In the genomic region with DNA sequence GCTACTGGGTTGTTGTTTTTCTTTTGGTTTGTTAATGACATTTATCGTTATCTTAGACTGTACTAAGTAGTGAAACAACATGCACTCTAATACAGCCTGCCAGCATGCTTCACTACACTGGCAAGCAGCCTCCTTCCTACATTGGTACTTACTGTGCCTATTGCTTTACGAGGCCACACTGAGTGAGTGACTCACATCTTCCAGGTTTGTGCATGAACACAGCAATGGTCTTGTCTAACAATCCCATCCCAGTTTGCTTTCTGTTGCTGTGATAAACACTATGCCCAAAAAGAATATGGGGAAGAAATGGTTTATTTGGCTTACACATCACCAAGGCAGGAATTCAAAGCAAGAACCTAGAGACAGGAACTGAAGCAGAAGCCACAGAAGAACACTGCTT, we compare ENCODE assay signal across 24 mouse cellular contexts. TPM values are rescaled to one million over a fixed set of nuclear protein-coding genes. Genes with fewer than 3 reads are reported as not detected.
DNase-seq lines count a peak whose midpoint lies in the region; ATAC-seq and TF ChIP-seq lines count a peak whose summit lies in the region.
"Had no signal": no experiment of that assay in that cellular context is flagged by ENCODE, and none has a peak within 500 bp of the region (broad histone marks: within the 10 kb centered on the region; RNA-seq: fewer than 3 reads in every experiment).

No protein-coding gene starts in this region.

- peaks cover 10% of the 10 kb centered on the region for H3K9me3 ChIP-seq in ES-Bruce4 (replicated peaks; ENCODE audit: control insufficient read depth, insufficient read depth, low read length, poor library complexity, severe bottlenecking)
- no peaks in the 10 kb centered on the region for H3K9me3 ChIP-seq in heart, embryonic 10.5 days
- H3K9me3 ChIP-seq in liver, embryonic 11.5 days (ENCODE audit: control insufficient read depth, low read length) = no peaks in the 10 kb centered on the region

- no peak overlapping the region for H3K9ac ChIP-seq in ES-Bruce4 (ENCODE audit: low read depth, poor library complexity, severe bottlenecking)
- H3K9ac ChIP-seq in liver, embryonic 11.5 days (ENCODE audit: low read depth, low read length) = no peak overlapping the region

- no peak for TF ChIP-seq POLR2A in ES-Bruce4 (IDR thresholded peaks at IDR 0.05; ENCODE audit: insufficient read depth, low read length)

- H3K4me2 ChIP-seq in liver, embryonic 11.5 days = no peak overlapping the region

- H3K36me3 ChIP-seq in ES-Bruce4 (ENCODE audit: control insufficient read depth, insufficient read depth, low read length, poor library complexity, severe bottlenecking) = no peaks in the 10 kb centered on the region
- no peaks in the 10 kb centered on the region for H3K36me3 ChIP-seq in heart, embryonic 10.5 days
- no peaks in the 10 kb centered on the region for H3K36me3 ChIP-seq in liver, embryonic 11.5 days (ENCODE audit: control insufficient read depth, insufficient read depth, low read length)
- H3K36me3 ChIP-seq: G1E had no signal

- no peaks in the 10 kb centered on the region for H3K27me3 ChIP-seq in ES-Bruce4 (ENCODE audit: control insufficient read depth, insufficient read depth, low read length, poor library complexity, severe bottlenecking)
- H3K27me3 ChIP-seq in heart, embryonic 10.5 days (ENCODE audit: insufficient read depth, poor library complexity, severe bottlenecking) = peaks cover 19% of the 10 kb centered on the region
- no peaks in the 10 kb centered on the region for H3K27me3 ChIP-seq in liver, embryonic 11.5 days (replicated peaks; ENCODE audit: control insufficient read depth, insufficient read depth, low read length)
- H3K27me3 ChIP-seq: CH12.LX had no signal

- ATAC-seq in liver, embryonic 11.5 days (replicated peaks; ENCODE audit: low FRiP score) = no peak
- ATAC-seq: activated CD4-positive, CD25-positive, alpha-beta regulatory T cell, adult 4 months; CD4-positive, CD25-positive, alpha-beta regulatory T cell, adult 4 months; Patski had no signal

- H3K4me3 ChIP-seq in ES-Bruce4 (ENCODE audit: low read depth, low read length) = no peak overlapping the region
- H3K4me3 ChIP-seq in heart, embryonic 10.5 days = no peak overlapping the region
- no peak overlapping the region for H3K4me3 ChIP-seq in liver, embryonic 11.5 days (ENCODE audit: low read depth, low read length)

- H3K4me1 ChIP-seq in ES-Bruce4 (ENCODE audit: control insufficient read depth, insufficient read depth, low read length) = peaks cover 4% of the 10 kb centered on the region
- H3K4me1 ChIP-seq in heart, embryonic 10.5 days = 0 out of 2 replicates have a peak, but pooled peaks cover 7% of the 10 kb centered on the region
- no peaks in the 10 kb centered on the region for H3K4me1 ChIP-seq in liver, embryonic 11.5 days (replicated peaks; ENCODE audit: control insufficient read depth, insufficient read depth, low read length)

- WGBS in heart, embryonic 10.5 days = 78% methylated on average over 2 of the region's 2 CpGs
- WGBS in liver, embryonic 11.5 days = 86% methylated on average over 2 of the region's 2 CpGs

- TF ChIP-seq EP300 in ES-Bruce4 (IDR thresholded peaks at IDR 0.05; ENCODE audit: insufficient read depth, low read depth, low read length) = no peak

- DNase-seq in 416B (ENCODE audit: low read depth) = peak; percentile 54
- peak; percentile 65 for DNase-seq in Muller cell, postnatal 12 days (ENCODE audit: inconsistent ontology term)
- no peak for DNase-seq in cerebellum, adult 11-12 months
- no peak for DNase-seq in heart, embryonic 10.5 days (ENCODE audit: low spot score)
- no peak for DNase-seq in liver, embryonic 11.5 days (ENCODE audit: low spot score)
- DNase-seq: adrenal gland, adult 2 months; adrenal gland, adult 8-10 months; adrenal gland, postnatal 10 days; adrenal gland, postnatal 14 days; adrenal gland, postnatal 25 days; adrenal gland, postnatal 36 days; B cell, adult 2 months; cerebellum, adult 11 months; cerebellum, adult 18-20 months; cerebellum, adult 2 months; cerebellum, adult 8-10 months; cerebellum, adult 9-10 months; cerebellum, adult 9-11 months had no signal

- 0 out of 2 replicates have a peak overlapping the region, but pooled peaks have one; percentile 20 for H3K27ac ChIP-seq in ES-Bruce4 (ENCODE audit: insufficient read depth, low read length)
- no peak overlapping the region for H3K27ac ChIP-seq in heart, embryonic 10.5 days
- H3K27ac ChIP-seq in liver, embryonic 11.5 days (ENCODE audit: low read depth, low read length) = no peak overlapping the region

- TF ChIP-seq CTCF in ES-Bruce4 (IDR thresholded peaks at IDR 0.05; ENCODE audit: low read depth, low read length) = no peak

RNA-seq across cellular contexts. Expression of a gene that starts 55.6 kb away (rescaled TPM):
- polyA plus RNA-seq in ES-Bruce4 (2011; ENCODE audit: insufficient read depth, insufficient read length, low read depth, missing spikeins) = 11.3 and 12.7 TPM in 2 replicates
- polyA plus RNA-seq in heart, embryonic 10.5 days (2016; fragmentation: Nextera tagmentation; extraction: Ambion mirVana) = 1.6 and 3.2 TPM in 2 replicates
- 40.3 and 42.3 TPM in 2 replicates for polyA plus RNA-seq in liver, embryonic 11.5 days (2014; fragmentation: Nextera tagmentation; extraction: Ambion mirVana)

Comparison
In these comparisons a context has a peak if more than half of its experiments do, and no peak if none do; other contexts are left out.
1. DNase-seq: peak in 416B (single experiment) and Muller cell, postnatal 12 days (single experiment); none in cerebellum, adult 11-12 months (single experiment), heart, embryonic 10.5 days (single experiment) and liver, embryonic 11.5 days (single experiment).